Mouse (Mus musculus) brain, embryonic 14.5 days (tissue): ENCODE measurements at regions not wholly inside any gene's neighbourhood (a gene's known extent, or its start where the extent isn't known, plus 50 kb on each side); places are given as distances from the start of the nearest gene placed in this dataset.

Experiments used
- CTCF ChIP-seq: fragments of 200-500 bp; IDR thresholded peaks from 2 replicates; pipeline ENCODE4 v1.5.1; 2012; ENCODE audit warnings: inconsistent platforms, mild to moderate bottlenecking, moderate library complexity, borderline replicate concordance; ENCODE audit not compliant: insufficient read depth, insufficient read length; ENCODE audit errors: extremely low read depth
- POLR2A ChIP-seq: fragments of 200-500 bp; IDR thresholded peaks from 2 replicates; pipeline ENCODE4 v1.6.1; 2012; ENCODE audit warnings: mild to moderate bottlenecking, inconsistent platforms, borderline replicate concordance; ENCODE audit not compliant: poor library complexity, insufficient read depth, insufficient read length, severe bottlenecking; ENCODE audit errors: extremely low read depth

GRCm38 (mm10) chr4:152663069-152663468 is 185.4 kb upstream of the Kcnab2 start:
- TF ChIP-seq POLR2A (no peak), CTCF (peak; percentile 30; the same call in 1 of the 2 replicates)
